Mouse (Mus musculus) thymus, adult 2 months (tissue): ENCODE data around the gene Tmem230. TPM values are rescaled to one million over a fixed set of nuclear protein-coding genes. Genes with fewer than 3 reads are reported as not detected.

Experiments
- DNase-seq: peaks from one replicate; pipeline ENCODE4 v3.0.0; 2021
- H3K27ac ChIP-seq: fragments of 200-500 bp; 2 replicates; pipeline ENCODE4 v1.5.1; 2012; ENCODE audit warnings: low read length, control low read depth; ENCODE audit not compliant: control insufficient read depth, insufficient read depth
- H3K27me3 ChIP-seq: fragments of 200-500 bp; 2 replicates; pipeline ENCODE4 v1.6.1; 2012; ENCODE audit warnings: mild to moderate bottlenecking, low read length, moderate library complexity, mixed read lengths; ENCODE audit not compliant: control insufficient read depth, insufficient read depth
- H3K36me3 ChIP-seq: fragments of 200-500 bp; 2 replicates; pipeline ENCODE4 v1.6.1; 2012; ENCODE audit warnings: mild to moderate bottlenecking, low read length, moderate library complexity; ENCODE audit not compliant: control insufficient read depth, insufficient read depth
- H3K4me1 ChIP-seq: fragments of 200-500 bp; replicated peaks from 2 replicates; pipeline ENCODE4 v1.6.1; 2012; ENCODE audit warnings: low read length; ENCODE audit not compliant: control insufficient read depth, insufficient read depth
- H3K4me3 ChIP-seq: fragments of 200-500 bp; 2 replicates; pipeline ENCODE4 v1.5.1; 2012; ENCODE audit warnings: mild to moderate bottlenecking, low read length, control low read depth, moderate library complexity; ENCODE audit not compliant: control insufficient read depth, insufficient read depth
- CTCF ChIP-seq: fragments of 200-500 bp; IDR thresholded peaks from 2 replicates; pipeline ENCODE4 v1.5.1; 2012; ENCODE audit warnings: mild to moderate bottlenecking, control low read depth, low read length, moderate library complexity, borderline replicate concordance; ENCODE audit not compliant: control insufficient read depth, poor library complexity, insufficient read depth; ENCODE audit errors: extremely low read depth
- POLR2A ChIP-seq: fragments of 200-500 bp; IDR thresholded peaks from 2 replicates; pipeline ENCODE4 v1.6.1; 2012; ENCODE audit warnings: mild to moderate bottlenecking, low read length, control low read depth, moderate library complexity; ENCODE audit not compliant: control insufficient read depth, poor library complexity, insufficient read depth; ENCODE audit errors: extremely low read depth
- WGBS: fragments of 180-500 bp; shearing (Covaris S2); methylation state at CpG from one replicate; pipeline ENCODE4 v1.1.7; 2018; 5-methylcytosine and 5-hydroxymethylcytosine counted together
- polyA plus RNA-seq: library from polyadenylated mRNA; depleted of rRNA; stranded (reverse); fragments of >200 nt; gene quantifications from 2 replicates; pipeline ENCODE4 v1.2.3, GENCODE M21; 2012; rRNA removed

Gene Tmem230
- polyA plus RNA-seq, 1 experiment: 82.6 TPM

- Histone ChIP-seq H3K27me3 (no peaks in the 10 kb centered on the region), H3K27ac (no peak overlapping the region), H3K4me3 (no peak overlapping the region), H3K36me3 (no peaks in the 10 kb centered on the region), H3K4me1 (no peaks in the 10 kb centered on the region)
- WGBS: 39% methylated on average over 3 of the region's 3 CpGs
- no peak for TF ChIP-seq CTCF
- TF ChIP-seq POLR2A: no peak
- peak; percentile 6 for DNase-seq
Measured at GRCm38 (mm10) chr2:132203773-132204172, 43.8 kb downstream of the Tmem230 start.

- TF ChIP-seq CTCF (no peak), POLR2A (no peak)
- Histone ChIP-seq H3K4me3 (no peak overlapping the region), H3K36me3 (no peaks in the 10 kb centered on the region), H3K4me1 (no peaks in the 10 kb centered on the region), H3K27ac (no peak overlapping the region), H3K27me3 (no peaks in the 10 kb centered on the region)
- DNase-seq: no peak
- 89% methylated on average over 3 of the region's 3 CpGs for whole genome bisulfite sequencing
Measured at GRCm38 (mm10) chr2:132203186-132203585, 44.4 kb downstream of the Tmem230 start.

GRCm38 (mm10) chr2:132198017-132198933 lies 49.3 kb downstream of the Tmem230 start:
- 92% methylated on average over 9 of the region's 9 CpGs for WGBS
- H3K36me3 ChIP-seq: no peaks in the 10 kb centered on the region
- H3K27me3 ChIP-seq: no peaks in the 10 kb centered on the region
- no peak for DNase-seq
- H3K4me3 ChIP-seq: no peak overlapping the region
- H3K4me1 ChIP-seq: no peaks in the 10 kb centered on the region
- TF ChIP-seq CTCF: no peak
- TF ChIP-seq POLR2A: no peak
- no peak overlapping the region for H3K27ac ChIP-seq

GRCm38 (mm10) chr2:132195602-132196001 lies 52.0 kb downstream of the Tmem230 start:
- DNase-seq: no peak
- Histone ChIP-seq H3K4me1 (no peaks in the 10 kb centered on the region), H3K27me3 (no peaks in the 10 kb centered on the region), H3K36me3 (no peaks in the 10 kb centered on the region), H3K4me3 (no peak overlapping the region), H3K27ac (no peak overlapping the region)
- 95% methylated on average over 2 of the region's 2 CpGs for WGBS
- no peak for TF ChIP-seq POLR2A
- TF ChIP-seq CTCF: no peak

GRCm38 (mm10) chr2:132190602-132191161 lies 56.9 kb downstream of the Tmem230 start:
- no peak overlapping the region for H3K27ac ChIP-seq
- no peak for TF ChIP-seq POLR2A
- no peak for TF ChIP-seq CTCF
- no peaks in the 10 kb centered on the region for H3K4me1 ChIP-seq
- WGBS: 89% methylated on average over 3 of the region's 3 CpGs
- H3K4me3 ChIP-seq: no peak overlapping the region
- no peaks in the 10 kb centered on the region for H3K36me3 ChIP-seq
- H3K27me3 ChIP-seq: no peaks in the 10 kb centered on the region
- no peak for DNase-seq

Other genes starting within 250 kb of the Tmem230 start
- gene Rassf2, start 217.5 kb downstream of the Tmem230 start, polyA plus RNA-seq: 110 and 111 TPM in 2 replicates
- 50.8 and 51.7 TPM in 2 replicates for gene Slc23a2, start 102.7 kb downstream of the Tmem230 start, polyA plus RNA-seq
- gene Pcna, start 5.5 kb upstream of the Tmem230 start, polyA plus RNA-seq: 382 and 470 TPM in 2 replicates
- gene Cds2, start 15.3 kb upstream of the Tmem230 start, polyA plus RNA-seq: 74.7 and 77.9 TPM in 2 replicates
- gene Prokr2, start 137.6 kb upstream of the Tmem230 start, polyA plus RNA-seq: 2.4 and 3.8 TPM in 2 replicates